Mouse (Mus musculus): ENCODE measurements around the gene Prps1l1.

DNA sequence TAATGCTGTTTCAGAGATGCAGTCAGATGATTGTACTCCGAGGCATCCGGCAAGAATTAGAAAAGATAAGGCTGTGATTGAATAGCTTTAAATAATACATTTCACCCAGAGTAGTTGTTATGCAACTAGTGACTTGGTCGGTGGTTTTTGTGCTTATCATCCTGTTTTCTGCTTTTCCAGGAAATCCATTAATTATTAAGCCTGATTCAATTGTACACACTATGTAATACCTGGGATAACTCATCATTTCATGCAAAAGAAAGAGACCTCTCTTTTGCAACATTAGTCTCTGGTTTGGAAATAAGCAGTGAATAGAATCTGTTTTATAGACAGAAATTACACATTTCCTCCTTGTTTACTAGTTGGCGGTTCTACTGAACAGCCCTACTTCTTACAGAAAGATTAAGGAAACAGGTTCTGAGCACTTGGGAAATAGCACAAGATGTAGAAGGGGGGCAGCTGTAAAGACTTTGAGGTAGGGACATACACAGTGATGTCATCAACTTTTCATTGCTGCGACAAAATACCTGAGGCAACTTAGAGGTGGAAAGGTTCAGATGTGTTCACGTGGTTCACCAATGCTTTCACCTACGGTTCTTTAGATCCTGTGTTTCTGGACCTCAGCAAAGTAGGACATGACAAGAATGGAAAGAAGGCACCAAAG is 5.1 kb downstream of the Prps1l1 start:
- TF ChIP-seq MAFK (IDR thresholded peaks at IDR 0.05; ENCODE audit: insufficient read depth, low read depth, low read length) (no peak), ZNF384 (IDR thresholded peaks at IDR 0.05; ENCODE audit: low read depth, low read length) (no peak), HCFC1 (IDR thresholded peaks at IDR 0.05; ENCODE audit: borderline replicate concordance, insufficient read depth, low read length) (no peak), ZC3H11A (IDR thresholded peaks at IDR 0.05; ENCODE audit: borderline replicate concordance, low read depth, low read length) (no peak)
